In genomic region chr3:130803591-130804326, GRCm38 (mm10) we compare ENCODE assay signal across 9 mouse cellular contexts.
A peak's percentile ranks its signal among the peaks of the same experiment; 100 is the strongest.
DNase-seq lines count a peak whose midpoint lies in the region; ATAC-seq and TF ChIP-seq lines count a peak whose summit lies in the region.
"Had no signal": no experiment of that assay in that cellular context is flagged by ENCODE, and none has a peak within 500 bp of the region (broad histone marks: within the 10 kb centered on the region; RNA-seq: fewer than 3 reads in every experiment).

No protein-coding gene starts in this region.

- no peak overlapping the region for H3K27ac ChIP-seq in heart, embryonic 16.5 days (ENCODE audit: low read length)
- H3K27ac ChIP-seq in MEL (ENCODE audit: control insufficient read depth, low read depth, low read length), result no peak overlapping the region
- peak overlapping the region; percentile 57 for H3K27ac ChIP-seq in embryonic facial prominence, embryonic 12.5 days
- H3K27ac ChIP-seq in midbrain, embryonic 13.5 days, result peak overlapping the region; percentile 60
- no peak overlapping the region for H3K27ac ChIP-seq in cerebellum, adult 2 months (ENCODE audit: insufficient read depth, low read length)
- H3K27ac ChIP-seq: heart, embryonic 15.5 days had no signal

- no peak for TF ChIP-seq RAD21 in MEL (IDR thresholded peaks at IDR 0.05; ENCODE audit: low read depth, low read length)

- no peak overlapping the region for H3K4me3 ChIP-seq in heart, embryonic 16.5 days (ENCODE audit: low read length)
- no peak overlapping the region for H3K4me3 ChIP-seq in MEL (ENCODE audit: control insufficient read depth in 1 of 2, insufficient read depth in 1 of 2, low read depth in 2 of 2, low read length in 2 of 2)
- H3K4me3 ChIP-seq in embryonic facial prominence, embryonic 12.5 days, result no peak overlapping the region
- H3K4me3 ChIP-seq in midbrain, embryonic 13.5 days (replicated peaks), result no peak overlapping the region
- H3K4me3 ChIP-seq in cerebellum, adult 2 months (replicated peaks; ENCODE audit: insufficient read depth, low read depth, low read length), result no peak overlapping the region
- H3K4me3 ChIP-seq: heart, embryonic 15.5 days had no signal

- no peak overlapping the region for H3K9ac ChIP-seq in heart, embryonic 16.5 days (ENCODE audit: low read length)
- H3K9ac ChIP-seq in MEL (ENCODE audit: control insufficient read depth, low read depth, low read length, poor library complexity, severe bottlenecking), result no peak overlapping the region
- no peak overlapping the region for H3K9ac ChIP-seq in embryonic facial prominence, embryonic 12.5 days
- no peak overlapping the region for H3K9ac ChIP-seq in midbrain, embryonic 13.5 days (replicated peaks)
- H3K9ac ChIP-seq: heart, embryonic 15.5 days had no signal

- no peak for TF ChIP-seq EP300 in MEL (IDR thresholded peaks at IDR 0.05; ENCODE audit: low read depth in 1 of 2, low read length in 2 of 2)

- intact Hi-C loops in heart, postnatal 36 days (cut with DNase I), result no loop called here

- no peaks in the 10 kb centered on the region for H3K36me3 ChIP-seq in heart, embryonic 16.5 days (ENCODE audit: control insufficient read depth, insufficient read depth)
- H3K36me3 ChIP-seq in MEL (ENCODE audit: control insufficient read depth in 1 of 2, insufficient read depth in 2 of 2, low read length in 2 of 2), result peaks cover 0 to 10% of the 10 kb centered on the region in 2 experiments; a peak in 2 of 4 replicates
- no peaks in the 10 kb centered on the region for H3K36me3 ChIP-seq in embryonic facial prominence, embryonic 12.5 days
- no peaks in the 10 kb centered on the region for H3K36me3 ChIP-seq in midbrain, embryonic 13.5 days
- H3K36me3 ChIP-seq: heart, embryonic 15.5 days had no signal

- H3K79me2 ChIP-seq in MEL (ENCODE audit: control insufficient read depth, insufficient read depth, low read length, poor library complexity), result no peaks in the 10 kb centered on the region

- no peak; the same call in 1 of the 2 replicates for ATAC-seq in heart, embryonic 16.5 days (replicated peaks; ENCODE audit: extremely low read depth, insufficient read depth, low FRiP score)
- 0 out of 2 replicates have a peak, but pooled peaks have one; percentile 60 for ATAC-seq in embryonic facial prominence, embryonic 12.5 days (ENCODE audit: insufficient number of reproducible peaks, insufficient read depth, low FRiP score, low TSS enrichment)
- ATAC-seq in midbrain, embryonic 13.5 days, result peak; percentile 62

- H3K9me3 ChIP-seq in heart, embryonic 16.5 days (replicated peaks; ENCODE audit: control insufficient read depth, low read length), result 0 out of 2 replicates have a peak, but pooled peaks cover 2% of the 10 kb centered on the region
- no peaks in the 10 kb centered on the region for H3K9me3 ChIP-seq in MEL (replicated peaks; ENCODE audit: insufficient read depth, low read length)
- H3K9me3 ChIP-seq in embryonic facial prominence, embryonic 12.5 days, result no peaks in the 10 kb centered on the region
- H3K9me3 ChIP-seq in midbrain, embryonic 13.5 days, result no peaks in the 10 kb centered on the region
- H3K9me3 ChIP-seq: heart, embryonic 15.5 days had no signal

- TF ChIP-seq CTCF in MEL (IDR thresholded peaks at IDR 0.05 in 2 of 3, conservative IDR thresholded peaks at IDR 0.05 in 1 of 3; ENCODE audit: control insufficient read depth in 1 of 3, insufficient read depth in 1 of 3, low read depth in 2 of 3, low read length in 3 of 3, poor library complexity in 1 of 3, severe bottlenecking in 1 of 3), result no peak
- TF ChIP-seq CTCF in cerebellum, adult 2 months (IDR thresholded peaks at IDR 0.05; ENCODE audit: borderline replicate concordance, insufficient read depth, low read depth, low read length), result no peak

- peaks cover 4% of the 10 kb centered on the region; the same call in 1 of the 2 replicates for H3K4me1 ChIP-seq in heart, embryonic 16.5 days (ENCODE audit: control insufficient read depth, insufficient read depth, low read length)
- H3K4me1 ChIP-seq in MEL (ENCODE audit: control insufficient read depth in 1 of 2, insufficient read depth in 2 of 2, low read length in 2 of 2), result peaks cover 0 to 9% of the 10 kb centered on the region in 2 experiments; a peak in 2 of 4 replicates
- peaks cover 19% of the 10 kb centered on the region for H3K4me1 ChIP-seq in embryonic facial prominence, embryonic 12.5 days
- H3K4me1 ChIP-seq in midbrain, embryonic 13.5 days (replicated peaks), result peaks cover 20% of the 10 kb centered on the region
- H3K4me1 ChIP-seq in cerebellum, adult 2 months (ENCODE audit: control insufficient read depth, insufficient read depth, low read length), result no peaks in the 10 kb centered on the region
- H3K4me1 ChIP-seq: heart, embryonic 15.5 days had no signal

- no peaks in the 10 kb centered on the region for H3K27me3 ChIP-seq in heart, embryonic 16.5 days (ENCODE audit: control insufficient read depth, insufficient read depth, low read length)
- H3K27me3 ChIP-seq in MEL (ENCODE audit: control insufficient read depth in 1 of 2, insufficient read depth in 2 of 2, low read length in 2 of 2), result no peaks in the 10 kb centered on the region
- H3K27me3 ChIP-seq in embryonic facial prominence, embryonic 12.5 days, result no peaks in the 10 kb centered on the region
- H3K27me3 ChIP-seq in midbrain, embryonic 13.5 days, result no peaks in the 10 kb centered on the region
- H3K27me3 ChIP-seq in cerebellum, adult 2 months (ENCODE audit: control insufficient read depth, insufficient read depth, low read length), result no peaks in the 10 kb centered on the region
- H3K27me3 ChIP-seq: heart, embryonic 15.5 days had no signal

- H3K4me2 ChIP-seq in heart, embryonic 16.5 days (ENCODE audit: low read depth, low read length), result peak overlapping the region; percentile 6; the same call in 1 of the 2 replicates
- H3K4me2 ChIP-seq in embryonic facial prominence, embryonic 12.5 days (replicated peaks), result peak overlapping the region; percentile 22
- no peak overlapping the region for H3K4me2 ChIP-seq in midbrain, embryonic 13.5 days (replicated peaks)
- H3K4me2 ChIP-seq: heart, embryonic 15.5 days had no signal

- no peak for DNase-seq in heart, postnatal 36 days
- peak; percentile 49 for DNase-seq in MEL (ENCODE audit: low read depth, low spot score)
- no peak for DNase-seq in c-Kit-positive CD71-positive TER-119-positive erythroid progenitor cells, embryonic 14.5 days (ENCODE audit: low spot score)
- DNase-seq in right cerebral cortex, adult 2 months (ENCODE audit: low spot score in 2 of 2), result no peak
- DNase-seq in cerebellum, adult 2 months, result no peak

- no peak for TF ChIP-seq POLR2A in MEL (IDR thresholded peaks at IDR 0.05; ENCODE audit: control insufficient read depth in 1 of 2, insufficient read depth in 1 of 2, low read depth in 1 of 2, low read length in 2 of 2, poor library complexity in 1 of 2)
- TF ChIP-seq POLR2A in cerebellum, adult 2 months (IDR thresholded peaks at IDR 0.05; ENCODE audit: borderline replicate concordance, insufficient read depth, low read length), result no peak

- WGBS in heart, embryonic 16.5 days, result 30% methylated on average over 12 of the region's 12 CpGs
- WGBS in embryonic facial prominence, embryonic 12.5 days, result 24% methylated on average over 12 of the region's 12 CpGs
- 64% methylated on average over 12 of the region's 12 CpGs for WGBS in midbrain, embryonic 13.5 days
- WGBS in cerebellum, adult 2 months, result 82% methylated on average over 12 of the region's 12 CpGs

TF ChIP-seq in MEL, 35 proteins besides CTCF, POLR2A, EP300 and RAD21:
- TF ChIP-seq ZC3H11A (IDR thresholded peaks at IDR 0.05; ENCODE audit: low read depth, low read length), result no peak
- peak; percentile 79 for TF ChIP-seq ETS1 (IDR thresholded peaks at IDR 0.05; ENCODE audit: low read depth, low read length)
- no peak for TF ChIP-seq JUND (IDR thresholded peaks at IDR 0.05; ENCODE audit: low read depth, low read length)
- TF ChIP-seq UBTF (IDR thresholded peaks at IDR 0.05; ENCODE audit: borderline replicate concordance, insufficient read depth, low read depth, low read length), result no peak
- peak; percentile 22; the same call in 1 of the 2 replicates for TF ChIP-seq MAFK (IDR thresholded peaks at IDR 0.05; ENCODE audit: borderline replicate concordance, low read depth, low read length)
- TF ChIP-seq GATA1 (IDR thresholded peaks at IDR 0.05; ENCODE audit: low read depth, low read length), result peak; percentile 44; the same call in 1 of the 2 replicates
- peak; percentile 94 for TF ChIP-seq RCOR1 (IDR thresholded peaks at IDR 0.05; ENCODE audit: low read depth, low read length)
TF ChIP-seq in MEL: peak in this region for 4.

Comparison
In these comparisons a context has a peak if more than half of its experiments do, and no peak if none do; other contexts are left out.
1. H3K27ac ChIP-seq: peak in embryonic facial prominence, embryonic 12.5 days (single experiment) and midbrain, embryonic 13.5 days (single experiment); none in heart, embryonic 16.5 days (single experiment), MEL (single experiment) and cerebellum, adult 2 months (single experiment).